Mouse (Mus musculus) urinary bladder, adult 2 months (tissue): ENCODE measurements at regions not wholly inside any gene's neighbourhood (a gene's known extent, or its start where the extent isn't known, plus 50 kb on each side); places are given as distances from the start of the nearest gene placed in this dataset.

Source experiments
- DNase-seq: peaks from one replicate; pipeline ENCODE4 v3.0.0; 2022; ENCODE audit warnings: low spot score

DNA sequence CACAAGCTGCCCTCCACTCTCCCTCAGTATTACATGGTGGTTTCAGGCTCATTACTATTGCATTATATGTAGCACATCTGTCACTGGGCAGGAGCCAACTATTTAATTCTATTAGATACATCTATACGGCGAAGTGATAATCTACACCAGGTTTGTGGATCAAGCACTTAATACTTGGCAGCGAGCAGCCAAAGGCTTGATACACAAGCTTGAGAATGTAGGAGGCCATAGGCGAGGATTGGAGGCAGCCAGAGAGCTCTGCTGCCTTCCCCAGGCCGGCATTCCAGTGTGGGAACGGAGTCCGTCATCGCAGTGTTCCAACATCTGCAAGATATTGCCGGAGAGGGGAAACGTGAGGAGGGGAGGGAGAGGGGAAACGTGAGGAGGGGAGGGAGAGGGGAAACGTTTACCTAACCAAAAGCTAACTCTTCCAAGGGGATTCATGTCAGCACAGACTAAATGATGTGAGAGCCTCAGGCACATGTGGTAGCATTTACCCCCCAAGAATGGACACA is 109.6 kb upstream of the Habp2 start:
- no peak for DNase-seq

GRCm38 (mm10) chr19:56185756-56186155 is 101.2 kb upstream of the Habp2 start:
- DNase-seq: no peak

DNA sequence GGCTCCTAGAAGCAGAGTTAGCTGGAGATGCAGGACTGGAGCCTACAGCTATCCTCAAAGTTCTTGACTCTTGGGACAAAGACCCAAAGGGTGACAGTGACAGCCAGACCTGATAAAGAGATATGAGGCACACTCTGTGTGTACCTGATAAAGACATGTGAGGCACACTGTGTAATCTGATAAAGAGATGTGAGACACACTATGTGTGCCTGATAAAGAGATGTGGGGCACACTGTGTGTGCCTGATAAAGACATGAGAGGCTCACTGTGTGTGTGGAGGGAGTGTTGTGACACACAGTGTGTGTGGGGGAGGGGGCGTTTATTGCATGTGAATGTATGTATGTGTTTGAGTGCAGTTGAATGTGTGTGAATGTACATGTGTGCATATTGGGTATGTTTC is 97.8 kb upstream of the Habp2 start:
- DNase-seq: no peak

DNA sequence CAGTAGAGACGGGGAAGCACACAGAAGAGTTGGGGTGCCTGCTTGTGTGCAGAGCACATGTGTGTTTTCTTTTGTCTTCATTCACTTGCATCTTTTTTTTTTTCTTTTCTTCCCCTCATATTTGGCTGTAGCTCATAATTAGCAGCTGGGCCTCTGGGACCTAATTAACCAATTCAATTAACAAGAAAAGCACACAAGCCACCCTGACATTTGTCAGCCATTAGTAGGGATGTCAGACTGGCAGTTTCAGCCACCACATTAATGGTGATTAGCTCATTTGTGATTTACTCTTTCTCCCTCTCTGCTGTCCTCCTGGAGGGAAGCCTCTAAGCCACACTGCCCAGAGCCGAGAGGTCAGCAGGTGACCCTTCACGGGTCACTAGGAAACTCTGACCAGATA is 96.7 kb upstream of the Habp2 start:
- DNase-seq: no peak

DNA sequence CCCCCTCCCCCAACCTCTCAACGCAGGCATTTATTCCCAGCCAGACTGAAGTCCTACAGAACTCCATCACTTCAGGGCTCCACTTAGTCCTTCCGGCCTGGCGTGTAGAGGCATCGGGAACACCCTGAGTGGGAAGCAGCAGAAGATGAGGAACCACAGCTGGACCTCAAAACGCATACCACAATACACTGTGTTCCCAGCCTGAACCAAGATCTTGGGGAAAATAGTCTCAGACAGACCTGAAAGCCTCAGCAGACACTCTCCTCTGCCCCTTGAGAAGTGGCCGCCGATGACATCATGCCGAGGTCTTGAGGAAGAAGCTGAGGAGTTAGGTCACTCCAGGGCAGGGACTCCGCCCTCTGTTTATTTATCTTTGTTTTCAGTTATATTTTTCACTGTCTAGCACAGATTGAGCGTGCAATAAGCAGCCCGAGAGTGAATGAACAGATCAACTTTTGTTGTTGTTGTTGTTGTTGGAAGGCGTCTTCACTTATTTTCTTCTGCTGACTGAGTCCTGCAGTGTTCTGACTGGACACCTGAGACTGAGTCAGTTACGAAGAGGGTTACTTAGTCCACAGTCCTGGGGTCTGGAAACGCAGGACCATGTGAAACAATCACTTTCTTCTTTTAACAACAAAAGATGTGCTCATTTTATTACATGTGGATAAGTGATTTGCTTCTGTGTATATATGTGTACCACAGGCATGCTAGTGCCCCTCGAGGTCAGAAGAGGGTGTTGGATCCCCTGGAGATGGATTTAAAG is 88.3 kb upstream of the Habp2 start:
- no peak for DNase-seq

DNA sequence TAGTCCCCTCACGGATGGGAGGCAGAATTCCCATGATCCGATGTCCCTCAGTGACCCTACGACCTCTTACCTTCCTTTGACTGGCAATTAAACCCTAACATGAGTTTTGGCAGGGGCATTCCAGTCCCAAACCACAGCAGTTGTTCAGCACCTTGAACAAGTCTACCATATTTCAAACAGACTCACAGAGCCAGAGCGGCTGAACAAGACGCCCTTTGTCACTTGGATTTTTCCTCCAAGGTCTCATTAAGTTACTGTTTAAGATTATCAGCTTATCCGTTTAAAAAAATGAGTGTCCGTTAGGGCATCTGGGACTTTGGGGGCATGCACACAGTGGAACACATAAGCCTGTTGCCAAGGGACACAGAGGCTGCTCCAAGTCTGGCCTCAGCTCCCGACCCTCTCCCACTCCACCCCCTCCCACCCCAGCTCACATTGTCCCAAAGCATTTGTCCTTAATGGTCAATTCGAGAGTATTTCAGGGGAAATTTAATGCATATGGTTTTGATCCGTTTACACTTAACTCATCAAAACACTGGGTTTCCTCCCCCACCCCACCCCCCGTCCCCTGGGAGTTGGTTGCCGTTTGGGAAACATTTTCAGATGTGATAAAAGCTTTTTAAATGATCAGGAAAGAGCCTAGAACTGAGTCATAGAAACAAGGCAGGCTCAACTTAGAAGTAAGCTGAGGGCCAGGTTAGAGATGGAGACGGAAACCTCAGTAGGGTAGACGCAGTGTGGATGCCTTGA is 87.4 kb upstream of the Habp2 start:
- no peak for DNase-seq

DNA sequence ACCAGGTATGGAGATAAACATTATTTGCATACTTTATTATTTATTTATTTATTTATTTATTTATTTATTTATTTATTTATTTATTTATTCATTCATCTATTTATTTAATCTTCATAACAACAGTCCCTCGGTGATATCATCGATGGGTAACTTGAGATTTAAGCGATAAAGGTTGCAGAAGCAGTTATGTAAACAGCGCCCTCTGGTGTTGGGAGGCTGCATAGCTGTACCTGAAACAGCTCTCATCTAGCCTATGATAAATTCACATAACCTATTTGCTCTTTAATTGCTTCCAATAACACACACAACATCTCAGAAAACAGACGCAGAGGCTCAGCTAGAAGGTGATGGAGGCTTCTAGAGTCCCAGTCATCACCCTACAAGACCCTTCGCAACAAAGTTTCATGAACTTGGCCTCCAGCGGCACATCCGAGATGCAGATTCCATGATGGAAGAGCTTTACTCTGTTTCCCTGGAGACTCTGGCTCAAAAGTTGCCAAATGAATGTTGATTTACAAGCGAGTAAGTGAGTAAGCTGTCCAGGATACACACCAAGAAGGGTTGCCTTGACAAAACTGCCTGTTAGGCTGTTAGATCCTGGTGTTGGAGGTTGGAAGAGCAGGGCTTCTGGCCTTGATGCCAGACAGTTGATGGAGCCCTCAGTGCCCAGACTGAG is 85.8 kb upstream of the Habp2 start:
- no peak for DNase-seq

- no peak for DNase-seq
Measured at GRCm38 (mm10) chr19:56201738-56202480, 85.0 kb upstream of the Habp2 start.

- DNase-seq: no peak
Measured at GRCm38 (mm10) chr19:56202481-56203130, 84.3 kb upstream of the Habp2 start.

- no peak for DNase-seq
Measured at GRCm38 (mm10) chr19:56218536-56218935, 68.4 kb upstream of the Habp2 start.

- no peak for DNase-seq
Measured at GRCm38 (mm10) chr19:56220724-56221407, 66.1 kb upstream of the Habp2 start.

- DNase-seq: no peak
Measured at GRCm38 (mm10) chr19:56222496-56222895, 64.4 kb upstream of the Habp2 start.

- no peak for DNase-seq
Measured at GRCm38 (mm10) chr19:56225039-56225438, 61.9 kb upstream of the Habp2 start.

DNA sequence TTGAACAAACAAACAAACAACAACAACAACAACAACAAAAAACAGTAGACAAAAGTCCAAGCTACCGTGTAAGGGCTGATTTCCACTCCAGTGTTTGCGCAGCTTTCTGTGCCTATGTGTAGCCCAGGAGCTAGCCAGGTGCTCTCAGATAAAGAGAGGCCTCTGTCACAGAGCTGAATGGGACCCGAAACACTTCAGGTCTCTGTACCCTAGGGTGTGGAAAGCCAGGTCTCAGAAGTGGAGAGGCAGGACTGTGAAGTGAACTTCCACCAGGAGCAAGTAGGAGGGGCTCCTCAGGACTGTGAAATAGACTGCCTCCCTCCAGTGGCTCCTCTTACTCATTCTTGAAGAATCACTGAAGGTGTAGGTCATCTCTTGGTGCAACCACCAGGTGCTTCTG is 61.4 kb upstream of the Habp2 start:
- DNase-seq: no peak

DNA sequence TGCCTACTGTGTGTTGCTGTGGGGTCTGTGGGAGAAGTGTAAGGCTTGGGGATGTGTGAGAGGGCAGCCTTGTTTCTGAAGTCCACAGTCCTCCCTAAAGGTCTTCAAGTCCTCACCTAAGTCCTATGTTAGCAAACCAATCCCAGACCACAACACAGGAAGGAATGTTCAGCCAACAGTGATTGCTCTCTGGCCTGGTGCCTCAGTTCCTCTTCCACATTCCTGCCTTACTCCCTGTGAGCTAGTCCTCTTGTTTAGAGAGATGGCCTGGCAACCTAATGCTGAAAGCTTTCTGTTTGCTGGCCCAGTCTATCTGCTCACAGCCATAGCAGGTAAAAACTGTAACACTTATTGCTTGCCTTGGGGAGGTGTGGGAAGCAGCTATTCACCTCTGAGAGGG is 58.4 kb upstream of the Habp2 start:
- no peak for DNase-seq

DNA sequence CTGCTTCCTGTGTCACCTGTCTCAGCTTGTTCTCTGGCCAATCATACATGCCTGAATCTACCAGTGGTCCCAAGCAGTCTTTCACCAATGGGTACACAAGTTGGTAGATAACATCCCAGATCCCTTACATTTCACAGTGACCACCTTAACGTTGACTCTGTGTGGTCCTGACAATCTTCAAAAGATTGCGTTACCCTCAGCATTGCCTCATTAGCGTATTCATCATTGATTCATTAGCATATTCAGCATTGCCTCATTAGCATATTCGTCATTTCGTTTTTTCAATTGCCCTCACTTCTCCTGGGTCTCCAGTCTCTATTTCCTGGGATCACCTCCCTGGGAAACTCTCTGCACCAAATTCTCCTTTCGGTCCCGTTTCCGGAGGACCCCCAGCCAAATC is 55.5 kb upstream of the Habp2 start:
- DNase-seq: no peak

DNA sequence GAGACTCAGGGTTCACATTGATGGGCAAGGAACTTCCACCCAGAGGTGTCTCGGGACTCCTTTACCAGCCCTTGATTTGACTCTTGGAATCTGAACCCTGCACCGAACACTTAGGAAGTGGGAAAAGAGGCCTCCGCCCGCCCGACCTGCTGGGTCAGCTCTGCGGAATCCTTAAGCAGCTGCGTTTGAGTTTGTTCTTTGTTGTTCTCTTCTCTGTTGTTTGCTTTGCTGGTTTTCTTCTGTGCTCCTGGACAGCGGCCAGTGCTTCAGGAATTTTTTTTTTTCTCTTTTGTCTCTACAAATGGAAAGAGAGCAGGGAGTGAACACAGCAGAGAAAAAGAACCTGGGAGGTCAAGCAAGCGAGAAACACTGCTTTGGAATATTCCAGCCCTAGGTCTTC is 55.1 kb upstream of the Habp2 start:
- DNase-seq: no peak

DNA sequence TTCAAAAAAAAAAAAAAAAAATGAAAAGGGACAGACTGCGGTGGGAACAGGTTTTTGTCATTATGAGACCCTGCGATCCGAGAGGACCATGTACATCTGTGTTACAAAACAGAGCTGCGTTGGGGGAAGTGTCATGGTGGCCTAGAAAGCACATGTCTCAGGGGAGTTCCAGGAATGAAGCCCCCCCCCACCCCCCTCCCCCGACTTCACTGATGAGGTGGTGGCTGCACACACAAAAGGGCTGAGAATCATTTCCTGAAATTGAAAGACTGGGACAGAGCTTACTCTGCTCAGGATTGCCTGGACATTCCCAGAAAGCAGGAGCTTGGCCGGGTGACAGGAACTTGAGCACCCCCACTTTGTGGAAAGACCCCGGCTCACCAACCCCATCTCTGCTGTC is 54.7 kb upstream of the Habp2 start:
- no peak for DNase-seq

DNA sequence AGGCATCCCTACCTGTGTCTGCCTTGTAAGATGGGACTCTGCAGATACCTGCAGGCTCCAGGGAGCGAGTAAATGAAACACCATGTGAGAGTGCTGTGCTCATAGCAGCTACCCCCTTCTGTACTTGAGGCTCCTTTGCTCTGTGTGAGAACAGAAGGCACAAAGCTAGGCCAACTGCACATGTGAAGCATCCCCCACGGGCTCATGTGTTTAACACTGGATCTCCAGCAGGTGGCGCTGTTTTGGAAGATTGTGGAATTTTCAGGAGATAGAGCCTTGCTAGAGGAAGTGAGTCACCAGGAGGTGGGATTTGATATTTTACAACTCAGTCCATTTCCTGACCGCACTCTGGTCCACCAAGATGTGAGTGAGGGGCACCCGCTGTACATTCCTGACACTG is 54.0 kb upstream of the Habp2 start:
- DNase-seq: no peak

GRCm38 (mm10) chr19:56235040-56235439 is 51.9 kb upstream of the Habp2 start:
- no peak for DNase-seq
